Mouse (Mus musculus): ENCODE measurements around the gene Abcg2. TPM values are rescaled to one million over a fixed set of nuclear protein-coding genes. Genes with fewer than 3 reads are reported as not detected.
"Not testable (repeated sequence)": the region's sequence is repeated elsewhere in the genome, so short reads cannot be mapped to it uniquely, and the experiment has no call there.

Gene Abcg2
- polyA plus RNA-seq, 1 experiment = 23.4 TPM

DNA sequence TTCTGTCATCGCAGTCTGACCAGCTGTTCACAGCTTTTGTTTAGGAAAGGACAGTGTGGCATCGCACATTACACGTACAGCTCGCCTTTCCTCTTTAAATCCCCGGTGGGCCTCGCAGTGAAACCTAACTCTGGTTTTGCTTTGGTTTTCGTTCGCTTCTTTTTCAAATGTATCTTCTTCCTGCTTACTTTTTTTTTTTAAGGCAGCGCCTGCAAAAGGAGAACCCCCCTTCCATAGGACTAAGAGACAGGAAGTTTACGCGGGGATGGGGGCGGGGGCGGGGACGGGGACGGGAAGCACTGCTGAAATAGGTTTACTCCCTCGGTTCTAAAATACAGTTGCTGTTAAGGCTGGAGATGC, 12.0 kb downstream of the Abcg2 start:
- no peaks in the 10 kb centered on the region for H3K27me3 ChIP-seq (ENCODE audit: control insufficient read depth, insufficient read depth, insufficient read length)

GRCm38 (mm10) chr6:58602119-58602518, 17.8 kb downstream of the Abcg2 start:
- not testable (repeated sequence) for H3K79me3 ChIP-seq (ENCODE audit: low read depth); H3K4me3 ChIP-seq (ENCODE audit: insufficient read depth, poor library complexity, severe bottlenecking); H3K79me2 ChIP-seq (ENCODE audit: control insufficient read depth, insufficient read depth); H3K27me3 ChIP-seq (ENCODE audit: control insufficient read depth, insufficient read depth, insufficient read length); H3ac ChIP-seq (ENCODE audit: control insufficient read depth, insufficient read length, low read depth); H3K36me3 ChIP-seq (ENCODE audit: control insufficient read depth, insufficient read depth)

More for the DNA sequence above, 12.0 kb downstream of the Abcg2 start:
- TF ChIP-seq MAX (IDR thresholded peaks at IDR 0.05) = no peak
- TF ChIP-seq CEBPB (IDR thresholded peaks at IDR 0.05; ENCODE audit: low read depth) = no peak
- peak; percentile 70 for TF ChIP-seq MYOD1 (IDR thresholded peaks at IDR 0.05; ENCODE audit: control insufficient read depth, insufficient read length, low read depth)
- Histone ChIP-seq H3K79me3 (ENCODE audit: low read depth) (no peaks in the 10 kb centered on the region), H3K36me3 (ENCODE audit: control insufficient read depth, insufficient read depth) (no peaks in the 10 kb centered on the region), H3K4me3 (ENCODE audit: insufficient read depth, poor library complexity, severe bottlenecking) (peak overlapping the region; percentile 16), H3ac (ENCODE audit: control insufficient read depth, insufficient read length, low read depth) (peak overlapping the region; percentile 45), H3K79me2 (ENCODE audit: control insufficient read depth, insufficient read depth) (no peaks in the 10 kb centered on the region)

DNA sequence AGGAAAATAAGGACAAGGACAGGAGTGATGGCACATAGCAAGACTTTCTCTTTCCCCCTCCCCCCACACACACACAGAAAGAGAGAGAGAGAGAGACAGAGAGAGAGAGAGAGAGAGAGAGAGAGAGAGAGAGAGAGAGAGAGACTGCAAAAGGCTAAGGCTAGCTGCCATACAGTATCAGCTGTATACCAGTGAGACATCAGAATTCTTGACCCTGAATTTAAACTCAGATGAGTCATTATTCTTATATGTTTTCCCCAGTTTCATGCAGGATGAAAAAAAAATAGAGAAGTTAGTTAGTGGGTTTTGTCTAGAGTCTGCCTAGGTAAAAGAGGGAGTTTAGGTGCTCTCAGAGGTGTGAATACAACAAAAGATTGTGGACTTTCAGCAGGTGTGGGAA, 18.7 kb downstream of the Abcg2 start:
- H3K4me3 ChIP-seq (ENCODE audit: insufficient read depth, poor library complexity, severe bottlenecking); H3K27me3 ChIP-seq (ENCODE audit: control insufficient read depth, insufficient read depth, insufficient read length); H3K36me3 ChIP-seq (ENCODE audit: control insufficient read depth, insufficient read depth); H3K79me3 ChIP-seq (ENCODE audit: low read depth); H3K79me2 ChIP-seq (ENCODE audit: control insufficient read depth, insufficient read depth); H3ac ChIP-seq (ENCODE audit: control insufficient read depth, insufficient read length, low read depth): not testable (repeated sequence)

DNA sequence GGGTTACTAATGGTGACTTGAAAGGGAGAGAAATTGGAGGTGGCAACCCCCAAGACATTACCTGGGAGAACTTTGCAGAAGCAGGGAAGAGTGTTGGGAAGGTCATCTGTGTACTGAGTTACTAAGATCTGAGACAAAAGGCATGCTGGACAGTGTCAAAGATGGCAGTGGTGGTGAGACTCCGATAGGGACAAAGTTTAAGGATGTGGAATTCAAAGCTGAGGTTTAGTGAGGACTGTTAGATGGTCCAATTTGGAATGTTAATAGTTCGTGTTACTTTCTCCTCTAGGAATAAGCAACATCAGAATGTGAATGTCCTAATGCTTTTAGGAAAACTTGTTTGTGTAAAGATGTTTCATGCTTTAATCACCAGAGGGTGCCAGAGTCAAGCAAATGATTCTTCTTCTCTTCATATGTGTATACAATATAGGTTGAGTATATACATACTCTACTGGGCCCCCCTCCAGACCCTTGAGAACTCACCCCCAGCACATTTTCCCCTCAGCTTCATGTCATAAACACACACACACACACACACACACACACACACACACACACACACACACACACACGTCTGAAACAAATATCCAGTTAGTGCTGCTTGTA, 19.3 kb downstream of the Abcg2 start:
- H3K36me3 ChIP-seq (ENCODE audit: control insufficient read depth, insufficient read depth); H3K27me3 ChIP-seq (ENCODE audit: control insufficient read depth, insufficient read depth, insufficient read length); H3K79me2 ChIP-seq (ENCODE audit: control insufficient read depth, insufficient read depth); H3K79me3 ChIP-seq (ENCODE audit: low read depth); H3ac ChIP-seq (ENCODE audit: control insufficient read depth, insufficient read length, low read depth); H3K4me3 ChIP-seq (ENCODE audit: insufficient read depth, poor library complexity, severe bottlenecking): not testable (repeated sequence)

DNA sequence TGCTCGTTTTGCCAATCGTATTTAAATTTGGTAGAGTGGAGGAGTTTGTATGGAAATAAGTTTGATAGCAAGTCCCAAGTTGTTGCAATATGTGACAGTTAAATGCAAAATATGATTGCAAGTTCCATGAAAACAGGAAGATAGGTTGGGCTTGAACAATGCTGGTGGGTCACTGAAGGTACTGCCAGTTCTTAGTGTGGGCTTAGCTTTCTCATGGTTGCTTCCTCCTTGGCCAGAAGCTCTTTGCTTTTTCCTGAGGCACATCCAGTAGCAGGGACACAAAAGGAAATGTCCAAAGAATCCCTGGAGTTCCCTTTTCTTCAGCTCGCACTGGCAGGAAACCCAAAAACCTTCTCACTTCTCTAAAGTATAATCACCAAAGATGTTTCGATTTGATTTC, 22.3 kb downstream of the Abcg2 start:
- no peaks in the 10 kb centered on the region for H3K36me3 ChIP-seq (ENCODE audit: control insufficient read depth, insufficient read depth)
- TF ChIP-seq MYOD1 (IDR thresholded peaks at IDR 0.05; ENCODE audit: control insufficient read depth, insufficient read length, low read depth) = no peak
- no peak for TF ChIP-seq CTCF (IDR thresholded peaks at IDR 0.05; ENCODE audit: control insufficient read depth, insufficient read depth, insufficient read length)
- TF ChIP-seq FOSL1 (IDR thresholded peaks at IDR 0.05; ENCODE audit: insufficient read depth, low read length, poor library complexity, severe bottlenecking) = no peak
- no peak for TF ChIP-seq MAX (IDR thresholded peaks at IDR 0.05)
- TF ChIP-seq MYOG (IDR thresholded peaks at IDR 0.05; ENCODE audit: control insufficient read depth, extremely low read depth, insufficient read length) = no peak
- no peak for TF ChIP-seq CEBPB (IDR thresholded peaks at IDR 0.05; ENCODE audit: low read depth)
- no peak for TF ChIP-seq USF1 (IDR thresholded peaks at IDR 0.05; ENCODE audit: low read depth)
- no peaks in the 10 kb centered on the region for H3K27me3 ChIP-seq (ENCODE audit: control insufficient read depth, insufficient read depth, insufficient read length)
- no peaks in the 10 kb centered on the region for H3K79me3 ChIP-seq (ENCODE audit: low read depth)
- H3K4me3 ChIP-seq (ENCODE audit: insufficient read depth, poor library complexity, severe bottlenecking) = no peak overlapping the region
- H3K79me2 ChIP-seq (ENCODE audit: control insufficient read depth, insufficient read depth) = no peaks in the 10 kb centered on the region
- H3ac ChIP-seq (ENCODE audit: control insufficient read depth, insufficient read length, low read depth) = no peak overlapping the region

- TF ChIP-seq CEBPB (IDR thresholded peaks at IDR 0.05; ENCODE audit: low read depth) (no peak), USF1 (IDR thresholded peaks at IDR 0.05; ENCODE audit: low read depth) (no peak), FOSL1 (IDR thresholded peaks at IDR 0.05; ENCODE audit: insufficient read depth, low read length, poor library complexity, severe bottlenecking) (no peak), MYOG (IDR thresholded peaks at IDR 0.05; ENCODE audit: control insufficient read depth, extremely low read depth, insufficient read length) (no peak), MAX (IDR thresholded peaks at IDR 0.05) (no peak), CTCF (IDR thresholded peaks at IDR 0.05; ENCODE audit: control insufficient read depth, insufficient read depth, insufficient read length) (no peak), MYOD1 (IDR thresholded peaks at IDR 0.05; ENCODE audit: control insufficient read depth, insufficient read length, low read depth) (no peak)
- Histone ChIP-seq H3K79me2 (ENCODE audit: control insufficient read depth, insufficient read depth) (no peaks in the 10 kb centered on the region), H3K27me3 (ENCODE audit: control insufficient read depth, insufficient read depth, insufficient read length) (no peaks in the 10 kb centered on the region), H3K4me3 (ENCODE audit: insufficient read depth, poor library complexity, severe bottlenecking) (no peak overlapping the region), H3K36me3 (ENCODE audit: control insufficient read depth, insufficient read depth) (no peaks in the 10 kb centered on the region), H3K79me3 (ENCODE audit: low read depth) (no peaks in the 10 kb centered on the region), H3ac (ENCODE audit: control insufficient read depth, insufficient read length, low read depth) (no peak overlapping the region)
These were observed 24.1 kb downstream of the Abcg2 start for GRCm38 (mm10) chr6:58608422-58608821.
